Mouse (Mus musculus): ENCODE measurements around the gene Prdm9.

Prdm9 gene

DNA sequence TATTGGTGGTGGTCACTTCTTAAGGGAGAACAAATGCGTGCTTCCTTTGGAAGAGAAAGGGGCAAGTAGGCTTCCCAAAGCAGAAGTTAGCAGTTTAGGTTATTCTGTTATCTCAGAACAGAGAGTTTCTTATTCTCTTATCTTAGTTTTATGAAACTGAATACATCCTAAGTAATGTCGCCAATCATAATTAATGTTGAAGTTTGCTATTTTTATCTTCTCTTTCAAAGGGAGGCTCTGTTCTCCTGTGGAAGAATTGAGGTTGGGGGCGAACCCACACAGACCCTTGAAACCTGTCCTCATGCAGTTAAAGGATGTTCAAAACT is 36.4 kb downstream of the Prdm9 start:
- no peak for DNase-seq (ENCODE audit: low read depth, low spot score)

- peak; percentile 98 for DNase-seq (ENCODE audit: low read depth, low spot score)
These were observed 37.0 kb downstream of the Prdm9 start, which contains the start of gene Pdcd2 for GRCm38 (mm10) chr17:15526986-15527810. Gene Pdcd2, minus strand, starts transcription at chr17:15527301.

- DNase-seq (ENCODE audit: low read depth, low spot score) = peak; percentile 31
These were observed 37.9 kb downstream of the Prdm9 start for GRCm38 (mm10) chr17:15526304-15526703.

- DNase-seq (ENCODE audit: low read depth, low spot score) = no peak
These were observed 45.4 kb downstream of the Prdm9 start for GRCm38 (mm10) chr17:15518766-15519165.

GRCm38 (mm10) chr17:15518186-15518585 is 46.0 kb downstream of the Prdm9 start:
- no peak for DNase-seq (ENCODE audit: low read depth, low spot score)

GRCm38 (mm10) chr17:15517776-15518175 is 46.4 kb downstream of the Prdm9 start:
- no peak for DNase-seq (ENCODE audit: low read depth, low spot score)

- peak; percentile 94 for DNase-seq (ENCODE audit: low read depth, low spot score)
These were observed 53.5 kb downstream of the Prdm9 start for GRCm38 (mm10) chr17:15510694-15511093.

DNA sequence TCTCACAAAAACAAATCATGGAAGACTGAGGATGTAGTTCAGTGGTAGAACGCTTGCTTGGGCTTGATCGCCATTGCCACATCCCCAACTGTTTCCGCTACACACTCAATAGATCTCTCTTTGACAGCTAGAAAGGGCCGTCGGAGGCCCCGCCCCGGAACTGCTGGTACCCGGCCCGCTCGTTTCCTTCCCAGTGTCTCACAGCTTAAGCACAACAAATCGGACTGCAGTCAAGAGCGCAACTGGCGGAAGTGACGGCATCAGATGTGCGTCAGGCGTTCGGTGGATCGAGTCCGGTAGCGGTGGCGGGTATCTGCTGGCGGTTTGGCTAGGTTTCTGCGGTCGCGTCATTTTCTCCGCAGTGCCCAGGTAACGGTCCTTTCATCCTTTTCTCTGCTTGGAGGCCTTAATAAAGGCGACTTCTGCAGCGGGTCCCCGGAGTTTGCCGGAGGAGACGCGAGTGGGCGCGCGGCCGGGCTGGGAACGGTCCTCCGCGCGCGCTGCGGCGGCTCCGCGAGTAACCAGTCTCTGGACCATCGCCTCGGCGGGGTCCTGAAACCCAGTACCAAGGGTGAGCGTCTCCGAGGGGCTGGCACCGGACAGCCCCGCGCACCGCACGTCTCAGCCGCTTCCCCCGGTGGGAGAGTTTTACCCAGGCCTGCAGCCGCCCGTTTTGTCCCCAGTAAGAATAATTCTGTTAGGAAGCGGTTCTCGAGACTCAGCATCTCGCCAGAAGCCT is 64.3 kb downstream of the Prdm9 start, which contains the start of the genes Psmb1 and Tbp:
TSS of gene Psmb1 (minus strand) at position 96 of the 739 bp plus-strand sequence.
TSS of gene Tbp (plus strand) at position 233 of the 739 bp plus-strand sequence.
- peak; percentile 99 for DNase-seq (ENCODE audit: low read depth, low spot score)

DNA sequence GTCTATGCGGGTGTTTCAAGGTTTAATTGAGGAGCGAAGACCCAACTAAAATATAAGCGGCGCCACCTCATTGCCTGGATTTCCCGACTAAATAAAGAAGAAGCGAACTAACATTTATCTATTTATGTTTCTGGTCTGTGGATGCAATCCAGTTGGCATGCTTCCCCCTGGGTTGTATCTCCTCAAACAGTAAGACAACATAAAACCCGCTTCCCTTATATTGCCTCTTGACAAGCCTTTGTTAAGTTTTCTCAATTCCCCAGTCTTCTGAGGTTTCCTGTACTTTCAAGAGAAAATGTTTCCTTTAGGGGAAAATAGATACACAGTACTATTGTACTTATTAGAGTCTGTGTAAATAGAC is 65.4 kb downstream of the Prdm9 start:
- peak; percentile 21 for DNase-seq (ENCODE audit: low read depth, low spot score)

DNA sequence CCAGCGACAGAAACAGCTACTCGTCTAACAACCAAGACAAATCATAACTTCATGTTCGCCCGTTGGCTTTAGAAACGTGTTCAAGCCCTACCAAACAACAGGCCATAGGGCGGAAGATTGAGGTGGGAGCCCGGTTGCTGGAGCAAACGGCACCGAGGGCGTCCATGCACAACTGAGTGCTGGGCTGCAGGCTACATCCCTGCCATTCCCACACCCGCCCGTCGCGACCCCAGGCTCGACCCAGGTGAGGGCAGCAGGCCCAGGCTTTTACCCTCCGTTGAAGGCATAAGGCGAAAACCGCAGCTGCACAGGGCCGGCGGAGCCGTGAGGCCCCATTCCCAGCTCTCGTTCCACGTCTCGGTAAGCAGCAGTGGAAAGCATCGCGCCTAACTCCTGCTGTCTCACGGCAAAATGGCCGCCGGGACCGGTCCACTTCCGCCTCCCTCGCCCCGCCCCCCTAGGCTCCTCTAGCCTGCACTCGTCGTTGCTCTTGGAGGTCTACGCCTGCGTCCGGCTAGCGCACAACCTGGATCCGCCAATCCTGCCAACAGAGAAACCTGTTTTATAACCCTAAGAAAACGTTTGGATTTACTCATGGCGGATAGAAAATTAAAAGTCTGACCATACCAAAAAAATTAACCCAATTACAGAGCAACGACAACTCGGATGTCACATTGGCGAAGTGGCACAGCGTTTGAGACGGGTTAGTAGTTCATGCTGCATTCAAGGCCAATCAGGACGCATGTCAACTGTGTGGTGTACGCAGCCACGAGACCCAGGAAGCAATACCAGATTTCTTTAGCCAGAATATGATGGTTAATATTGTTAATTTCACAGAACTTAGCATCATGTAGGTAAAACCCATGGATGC is 66.0 kb downstream of the Prdm9 start:
- peak; percentile 96 for DNase-seq (ENCODE audit: low read depth, low spot score)
